Mouse (Mus musculus): Measurements from ENCODE around the gene Zfp791. TPM values are rescaled to one million over a fixed set of nuclear protein-coding genes. Genes with fewer than 3 reads are reported as not detected.

Gene Zfp791
- polyA plus RNA-seq, 1 experiment = 0.01 TPM

DNA sequence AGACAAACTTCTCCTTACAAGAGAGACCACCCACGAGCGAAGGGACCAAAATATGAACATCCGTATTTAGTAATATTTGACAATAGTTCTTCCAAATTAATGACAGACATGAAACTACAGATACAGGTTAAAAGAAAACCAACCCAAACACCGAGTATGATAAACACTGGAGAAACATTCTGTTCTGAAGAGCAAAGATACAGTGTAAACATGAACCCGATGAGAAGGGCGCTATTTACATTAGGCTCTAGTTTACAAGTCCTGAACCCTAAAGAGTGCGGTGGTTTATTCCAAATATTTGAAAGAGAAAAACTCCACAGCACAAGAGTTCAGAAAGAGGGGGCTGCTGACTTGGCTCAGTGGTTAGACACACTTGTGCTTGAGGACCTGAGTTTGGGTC lies 5.9 kb downstream of the Zfp791 start:
- H3K9me3 ChIP-seq (ENCODE audit: control insufficient read depth, low read length) = no peaks in the 10 kb centered on the region
- H3K4me3 ChIP-seq (replicated peaks) = no peak overlapping the region
- no peaks in the 10 kb centered on the region for H3K36me3 ChIP-seq (ENCODE audit: control insufficient read depth)
- peaks cover 3% of the 10 kb centered on the region; the same call in 1 of the 2 replicates for H3K4me1 ChIP-seq (ENCODE audit: control insufficient read depth)
- TF ChIP-seq GATA1 (IDR thresholded peaks at IDR 0.05; ENCODE audit: low read length) (no peak), TAL1 (IDR thresholded peaks at IDR 0.05; ENCODE audit: low read length) (no peak)
- peaks cover 14% of the 10 kb centered on the region for H3K27me3 ChIP-seq (ENCODE audit: control insufficient read depth)

DNA sequence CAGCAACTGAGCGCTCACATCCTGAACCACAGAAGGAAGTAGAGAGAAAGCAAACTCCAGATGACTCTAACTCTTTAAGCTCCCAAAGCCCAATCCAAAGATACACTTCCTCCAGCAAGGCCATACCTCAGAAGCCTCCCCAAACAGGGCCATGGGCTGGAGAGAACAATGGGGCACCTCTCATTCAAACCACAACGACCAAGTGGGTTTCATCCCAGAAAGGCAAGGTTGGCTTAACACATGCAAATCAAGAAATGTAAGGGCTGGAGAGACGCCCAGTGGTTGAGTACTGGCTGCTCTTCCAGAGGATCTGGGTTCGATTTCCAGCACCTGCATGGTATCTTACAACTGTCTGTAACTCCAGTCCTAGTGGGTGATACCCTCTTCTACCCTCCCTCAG lies 7.4 kb downstream of the Zfp791 start:
- peaks cover 3% of the 10 kb centered on the region; the same call in 1 of the 2 replicates for H3K4me1 ChIP-seq (ENCODE audit: control insufficient read depth)
- H3K9me3 ChIP-seq (ENCODE audit: control insufficient read depth, low read length) = no peaks in the 10 kb centered on the region
- no peak overlapping the region for H3K4me3 ChIP-seq (replicated peaks)
- H3K27me3 ChIP-seq (ENCODE audit: control insufficient read depth) = peaks cover 13% of the 10 kb centered on the region
- no peak for TF ChIP-seq TAL1 (IDR thresholded peaks at IDR 0.05; ENCODE audit: low read length)
- TF ChIP-seq GATA1 (IDR thresholded peaks at IDR 0.05; ENCODE audit: low read length) = no peak
- H3K36me3 ChIP-seq (ENCODE audit: control insufficient read depth) = no peaks in the 10 kb centered on the region

DNA sequence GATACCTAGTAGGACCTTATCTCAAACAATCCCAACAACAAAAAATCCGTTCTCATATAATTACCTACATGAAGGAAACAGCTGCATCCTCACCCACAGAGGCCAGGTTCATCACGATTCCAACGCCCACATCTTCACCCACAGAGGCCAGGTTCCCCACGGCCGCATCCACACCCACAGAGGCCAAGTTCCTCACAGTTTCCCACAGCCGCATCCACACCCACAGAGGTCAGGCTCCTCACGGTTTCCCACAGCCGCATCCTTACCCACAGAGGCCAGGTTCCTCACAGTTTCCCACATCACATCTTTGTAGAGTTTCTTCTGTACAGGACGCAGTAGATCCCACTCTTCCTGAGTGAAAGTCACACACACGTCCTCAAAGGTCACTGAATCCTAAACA lies 9.7 kb downstream of the Zfp791 start:
- H3K9me3 ChIP-seq (ENCODE audit: control insufficient read depth, low read length) = no peaks in the 10 kb centered on the region
- H3K4me1 ChIP-seq (ENCODE audit: control insufficient read depth) = no peaks in the 10 kb centered on the region
- no peak overlapping the region for H3K4me3 ChIP-seq (replicated peaks)
- no peaks in the 10 kb centered on the region; the same call in 1 of the 2 replicates for H3K36me3 ChIP-seq (ENCODE audit: control insufficient read depth)
- H3K27me3 ChIP-seq (ENCODE audit: control insufficient read depth) = no peaks in the 10 kb centered on the region
- TF ChIP-seq GATA1 (IDR thresholded peaks at IDR 0.05; ENCODE audit: low read length) = no peak
- TF ChIP-seq TAL1 (IDR thresholded peaks at IDR 0.05; ENCODE audit: low read length) = no peak

DNA sequence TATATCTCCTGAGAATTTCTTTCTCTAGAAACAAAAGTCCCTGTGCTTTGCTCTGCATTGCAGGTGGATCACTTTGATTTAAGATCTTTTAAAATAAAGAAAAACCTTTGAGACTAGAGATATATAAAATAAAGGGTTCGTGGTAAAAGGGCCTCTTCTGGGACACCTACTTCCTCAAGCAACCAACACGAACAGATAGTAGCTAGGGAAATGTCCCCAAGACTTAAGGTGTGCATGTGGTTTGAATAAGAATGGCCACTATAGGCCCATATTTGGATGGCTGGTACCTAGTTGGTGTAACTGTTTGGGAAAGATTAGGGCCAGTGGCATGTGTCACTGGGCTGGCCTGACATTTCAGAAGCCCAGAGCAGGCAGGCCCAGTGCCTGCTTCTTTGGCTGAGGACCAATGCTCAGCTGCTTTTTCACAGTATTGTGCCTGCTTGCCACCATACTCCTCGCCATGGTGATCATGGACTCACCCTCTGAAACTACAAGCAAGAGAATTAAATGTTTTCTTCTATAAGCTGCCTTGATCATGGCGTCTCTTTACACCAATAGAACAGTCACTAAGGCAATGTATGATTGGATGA lies 22.7 kb downstream of the Zfp791 start:
- H3K36me3 ChIP-seq (ENCODE audit: control insufficient read depth) = peaks cover 26% of the 10 kb centered on the region
- TF ChIP-seq GATA1 (IDR thresholded peaks at IDR 0.05; ENCODE audit: low read length) (no peak), TAL1 (IDR thresholded peaks at IDR 0.05; ENCODE audit: low read length) (no peak)
- H3K4me3 ChIP-seq (replicated peaks) = no peak overlapping the region
- H3K9me3 ChIP-seq (ENCODE audit: control insufficient read depth, low read length) = peaks cover 4% of the 10 kb centered on the region
- H3K27me3 ChIP-seq (ENCODE audit: control insufficient read depth) = no peaks in the 10 kb centered on the region
- no peaks in the 10 kb centered on the region for H3K4me1 ChIP-seq (ENCODE audit: control insufficient read depth)

DNA sequence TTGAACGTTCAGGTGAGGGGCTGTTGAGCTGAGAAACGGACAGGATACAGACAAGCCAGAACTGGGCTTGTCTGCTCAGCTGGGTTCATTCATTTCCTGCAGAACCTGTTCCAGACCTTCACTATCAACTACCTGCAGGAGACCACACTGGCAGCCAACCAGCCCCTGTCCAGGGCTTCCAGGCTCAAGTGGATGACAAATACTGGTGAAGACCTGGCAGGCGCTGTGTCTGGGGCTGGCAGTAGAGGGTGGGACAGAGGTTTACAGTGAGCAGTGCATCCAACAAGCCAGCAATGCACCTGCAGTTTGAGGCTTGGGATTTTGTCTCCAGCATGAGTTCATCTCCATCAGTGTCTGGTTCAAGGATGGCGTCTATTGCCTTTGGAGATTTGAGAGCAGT lies 26.0 kb downstream of the Zfp791 start:
- Histone ChIP-seq H3K9me3 (ENCODE audit: control insufficient read depth, low read length) (peaks cover 4% of the 10 kb centered on the region), H3K36me3 (ENCODE audit: control insufficient read depth) (peaks cover 39% of the 10 kb centered on the region), H3K4me3 (replicated peaks) (no peak overlapping the region), H3K4me1 (ENCODE audit: control insufficient read depth) (peaks cover under 1% of the 10 kb centered on the region; the same call in 1 of the 2 replicates), H3K27me3 (ENCODE audit: control insufficient read depth) (no peaks in the 10 kb centered on the region)
- TF ChIP-seq GATA1 (IDR thresholded peaks at IDR 0.05; ENCODE audit: low read length) (no peak), TAL1 (IDR thresholded peaks at IDR 0.05; ENCODE audit: low read length) (no peak)

DNA sequence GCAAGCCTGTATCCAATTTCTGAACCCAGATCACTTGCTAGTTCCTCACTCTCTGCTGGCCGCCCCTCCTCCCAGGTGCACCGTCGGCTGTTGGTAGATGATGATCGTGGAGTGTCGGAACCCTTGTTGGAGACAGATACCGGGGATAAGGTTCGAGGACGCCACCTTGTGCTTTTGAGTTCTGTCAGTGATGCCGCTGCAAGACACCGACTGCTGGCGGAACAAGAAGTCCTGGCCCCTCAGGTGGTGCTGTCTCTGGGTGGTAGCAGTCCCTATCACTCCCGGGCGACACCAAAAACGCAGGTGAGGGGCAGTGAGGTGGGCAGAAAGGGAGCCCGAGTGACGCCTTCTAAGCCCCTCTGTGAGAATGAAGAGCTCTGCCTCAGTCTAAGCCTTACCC lies 26.7 kb downstream of the Zfp791 start:
- TF ChIP-seq TAL1 (IDR thresholded peaks at IDR 0.05; ENCODE audit: low read length) (no peak), GATA1 (IDR thresholded peaks at IDR 0.05; ENCODE audit: low read length) (no peak)
- no peaks in the 10 kb centered on the region for H3K27me3 ChIP-seq (ENCODE audit: control insufficient read depth)

DNA sequence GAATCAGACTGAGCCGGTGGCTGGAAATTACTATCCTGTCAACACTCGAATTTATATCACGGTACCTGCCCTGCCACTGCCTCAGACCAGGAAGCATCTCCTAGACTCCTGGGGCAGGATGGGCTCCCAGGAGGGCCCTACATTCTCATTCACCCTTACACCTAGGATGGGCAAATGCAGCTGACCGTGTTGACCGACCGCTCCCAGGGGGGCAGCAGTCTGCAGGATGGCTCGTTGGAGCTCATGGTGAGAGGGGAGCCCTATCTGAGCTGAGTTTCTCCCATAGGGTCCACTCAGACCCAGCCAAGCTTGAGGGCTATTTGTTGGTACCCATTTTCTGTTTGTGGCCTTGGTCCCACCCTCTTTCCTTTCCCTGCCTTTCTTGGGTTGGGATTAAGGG lies 27.3 kb downstream of the Zfp791 start:
- Histone ChIP-seq H3K9me3 (ENCODE audit: control insufficient read depth, low read length) (no peaks in the 10 kb centered on the region), H3K4me3 (replicated peaks) (no peak overlapping the region), H3K36me3 (ENCODE audit: control insufficient read depth) (peaks cover 49% of the 10 kb centered on the region), H3K27me3 (ENCODE audit: control insufficient read depth) (no peaks in the 10 kb centered on the region), H3K4me1 (ENCODE audit: control insufficient read depth) (peaks cover 9% of the 10 kb centered on the region)
- TF ChIP-seq GATA1 (IDR thresholded peaks at IDR 0.05; ENCODE audit: low read length) (no peak), TAL1 (IDR thresholded peaks at IDR 0.05; ENCODE audit: low read length) (no peak)

More for the DNA sequence above, 26.7 kb downstream of the Zfp791 start:
- H3K4me3 ChIP-seq (replicated peaks) = no peak overlapping the region
- H3K9me3 ChIP-seq (ENCODE audit: control insufficient read depth, low read length) = no peaks in the 10 kb centered on the region
- peaks cover 7% of the 10 kb centered on the region for H3K4me1 ChIP-seq (ENCODE audit: control insufficient read depth)
- peaks cover 44% of the 10 kb centered on the region for H3K36me3 ChIP-seq (ENCODE audit: control insufficient read depth)

DNA sequence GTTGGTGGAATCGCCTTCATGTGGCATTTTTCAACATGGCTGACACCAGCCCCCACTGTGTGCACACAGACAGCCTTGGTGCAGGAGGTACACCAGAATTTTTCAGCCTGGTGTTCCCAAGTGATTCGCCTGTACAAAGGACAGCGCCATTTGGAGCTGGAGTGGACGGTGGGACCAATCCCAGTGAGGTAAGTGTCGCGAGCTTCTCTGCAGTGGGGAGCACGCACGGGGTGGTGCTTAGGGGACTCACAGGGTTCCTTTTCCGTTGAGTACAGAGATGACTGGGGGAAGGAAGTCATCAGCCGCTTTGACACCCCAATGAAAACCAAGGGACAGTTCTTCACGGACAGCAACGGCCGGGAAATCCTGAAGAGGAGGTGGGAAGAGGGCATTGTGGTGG lies 27.8 kb downstream of the Zfp791 start:
- Histone ChIP-seq H3K4me3 (replicated peaks) (no peak overlapping the region), H3K9me3 (ENCODE audit: control insufficient read depth, low read length) (no peaks in the 10 kb centered on the region), H3K36me3 (ENCODE audit: control insufficient read depth) (peaks cover 49% of the 10 kb centered on the region), H3K27me3 (ENCODE audit: control insufficient read depth) (no peaks in the 10 kb centered on the region), H3K4me1 (ENCODE audit: control insufficient read depth) (peaks cover 9% of the 10 kb centered on the region)
- TF ChIP-seq GATA1 (IDR thresholded peaks at IDR 0.05; ENCODE audit: low read length) (no peak), TAL1 (IDR thresholded peaks at IDR 0.05; ENCODE audit: low read length) (no peak)

DNA sequence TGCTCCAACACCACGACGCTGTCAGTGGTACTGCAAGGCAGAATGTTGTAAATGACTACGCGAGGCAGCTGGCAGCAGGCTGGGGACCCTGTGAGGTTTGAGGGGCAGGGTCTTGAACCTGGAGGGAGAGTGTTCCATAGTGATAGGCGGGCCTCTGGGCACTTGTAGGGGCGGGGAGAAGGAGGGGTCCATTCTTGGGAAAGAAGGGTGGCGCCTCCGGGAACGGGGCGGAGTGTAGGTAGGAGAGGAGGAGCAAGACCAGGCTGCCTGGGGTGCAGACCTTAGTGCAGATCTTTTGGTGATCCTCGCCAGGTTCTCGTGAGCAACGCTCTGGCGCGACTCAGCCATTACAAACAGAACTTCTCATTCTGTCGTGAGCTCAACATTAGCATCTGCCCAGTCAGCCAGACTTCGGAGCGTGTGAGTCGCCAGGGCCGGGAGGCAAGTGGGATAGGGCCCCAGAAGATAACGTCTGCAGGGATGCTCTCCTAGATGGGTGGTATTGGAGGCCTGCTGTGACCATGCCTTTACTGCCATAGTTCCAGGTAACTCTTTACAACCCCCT lies 31.3 kb downstream of the Zfp791 start:
- H3K27me3 ChIP-seq (ENCODE audit: control insufficient read depth) = no peaks in the 10 kb centered on the region
- no peaks in the 10 kb centered on the region for H3K9me3 ChIP-seq (ENCODE audit: control insufficient read depth, low read length)
- H3K4me3 ChIP-seq (replicated peaks) = no peak overlapping the region
- peaks cover 51% of the 10 kb centered on the region for H3K36me3 ChIP-seq (ENCODE audit: control insufficient read depth)
- H3K4me1 ChIP-seq (ENCODE audit: control insufficient read depth) = peaks cover 9% of the 10 kb centered on the region
- no peak for TF ChIP-seq GATA1 (IDR thresholded peaks at IDR 0.05; ENCODE audit: low read length)
- no peak for TF ChIP-seq TAL1 (IDR thresholded peaks at IDR 0.05; ENCODE audit: low read length)
